Mouse (Mus musculus): Measurements from ENCODE around the gene Capzb. TPM values are rescaled to one million over a fixed set of nuclear protein-coding genes. Genes with fewer than 3 reads are reported as not detected.

Capzb gene
- polyA plus RNA-seq, 1 experiment from 2014 or later = 250 TPM

GRCm38 (mm10) chr4:139298671-139299366 is 106.1 kb downstream of the Capzb start:
- Histone ChIP-seq H3K9ac (replicated peaks; ENCODE audit: low read length) (no peak overlapping the region), H3K27me3 (ENCODE audit: control insufficient read depth, insufficient read depth, low read length) (no peaks in the 10 kb centered on the region), H3K4me2 (ENCODE audit: low read length) (no peak overlapping the region), H3K27ac (replicated peaks; ENCODE audit: low read depth, low read length) (no peak overlapping the region), H3K36me3 (ENCODE audit: control insufficient read depth, insufficient read depth, low read length) (peaks cover 45% of the 10 kb centered on the region), H3K4me3 (replicated peaks; ENCODE audit: low read depth, low read length) (no peak overlapping the region), H3K9me3 (ENCODE audit: control insufficient read depth, low read length) (no peaks in the 10 kb centered on the region), H3K4me1 (ENCODE audit: control insufficient read depth, insufficient read depth, low read length) (no peaks in the 10 kb centered on the region)
- ATAC-seq (ENCODE audit: low FRiP score, low TSS enrichment) = no peak
- DNase-seq = no peak
- 86% methylated on average over 12 of the region's 12 CpGs for WGBS

GRCm38 (mm10) chr4:139301780-139302179 is 109.1 kb downstream of the Capzb start:
- DNase-seq = no peak
- Histone ChIP-seq H3K9me3 (ENCODE audit: control insufficient read depth, low read length) (no peaks in the 10 kb centered on the region), H3K36me3 (ENCODE audit: control insufficient read depth, insufficient read depth, low read length) (peaks cover 64% of the 10 kb centered on the region), H3K4me3 (replicated peaks; ENCODE audit: low read depth, low read length) (no peak overlapping the region), H3K27ac (replicated peaks; ENCODE audit: low read depth, low read length) (no peak overlapping the region), H3K27me3 (ENCODE audit: control insufficient read depth, insufficient read depth, low read length) (no peaks in the 10 kb centered on the region), H3K4me2 (ENCODE audit: low read length) (no peak overlapping the region), H3K9ac (replicated peaks; ENCODE audit: low read length) (no peak overlapping the region), H3K4me1 (ENCODE audit: control insufficient read depth, insufficient read depth, low read length) (no peaks in the 10 kb centered on the region)
- 93% methylated on average over 8 of the region's 8 CpGs for WGBS
- ATAC-seq (ENCODE audit: low FRiP score, low TSS enrichment) = no peak

- H3K27ac ChIP-seq (replicated peaks; ENCODE audit: low read depth, low read length) = no peak overlapping the region
- ATAC-seq (ENCODE audit: low FRiP score, low TSS enrichment) (no peak), DNase-seq (no peak)
- no peaks in the 10 kb centered on the region for H3K9me3 ChIP-seq (ENCODE audit: control insufficient read depth, low read length)
- WGBS = 67% methylated on average over 5 of the region's 5 CpGs
- no peak overlapping the region for H3K4me3 ChIP-seq (replicated peaks; ENCODE audit: low read depth, low read length)
- H3K4me2 ChIP-seq (ENCODE audit: low read length) = no peak overlapping the region
- H3K9ac ChIP-seq (replicated peaks; ENCODE audit: low read length) = no peak overlapping the region
- H3K27me3 ChIP-seq (ENCODE audit: control insufficient read depth, insufficient read depth, low read length) = no peaks in the 10 kb centered on the region
- H3K36me3 ChIP-seq (ENCODE audit: control insufficient read depth, insufficient read depth, low read length) = peaks cover 64% of the 10 kb centered on the region
- no peaks in the 10 kb centered on the region for H3K4me1 ChIP-seq (ENCODE audit: control insufficient read depth, insufficient read depth, low read length)
Observed at GRCm38 (mm10) chr4:139302241-139302640, 109.5 kb downstream of the Capzb start.

GRCm38 (mm10) chr4:139305521-139305920 is 112.8 kb downstream of the Capzb start:
- Histone ChIP-seq H3K4me1 (ENCODE audit: control insufficient read depth, insufficient read depth, low read length) (peaks cover 7% of the 10 kb centered on the region), H3K9ac (replicated peaks; ENCODE audit: low read length) (no peak overlapping the region), H3K36me3 (ENCODE audit: control insufficient read depth, insufficient read depth, low read length) (peaks cover 37% of the 10 kb centered on the region), H3K9me3 (ENCODE audit: control insufficient read depth, low read length) (no peaks in the 10 kb centered on the region), H3K27me3 (ENCODE audit: control insufficient read depth, insufficient read depth, low read length) (no peaks in the 10 kb centered on the region), H3K4me3 (replicated peaks; ENCODE audit: low read depth, low read length) (no peak overlapping the region), H3K27ac (replicated peaks; ENCODE audit: low read depth, low read length) (no peak overlapping the region), H3K4me2 (ENCODE audit: low read length) (no peak overlapping the region)
- DNase-seq = no peak
- 94% methylated on average over 3 of the region's 3 CpGs for WGBS
- ATAC-seq (ENCODE audit: low FRiP score, low TSS enrichment) = no peak

GRCm38 (mm10) chr4:139307916-139308315 is 115.2 kb downstream of the Capzb start:
- Histone ChIP-seq H3K36me3 (ENCODE audit: control insufficient read depth, insufficient read depth, low read length) (peaks cover 19% of the 10 kb centered on the region), H3K27ac (replicated peaks; ENCODE audit: low read depth, low read length) (no peak overlapping the region), H3K9me3 (ENCODE audit: control insufficient read depth, low read length) (no peaks in the 10 kb centered on the region), H3K4me3 (replicated peaks; ENCODE audit: low read depth, low read length) (no peak overlapping the region), H3K4me2 (ENCODE audit: low read length) (no peak overlapping the region), H3K27me3 (ENCODE audit: control insufficient read depth, insufficient read depth, low read length) (no peaks in the 10 kb centered on the region), H3K4me1 (ENCODE audit: control insufficient read depth, insufficient read depth, low read length) (peaks cover 17% of the 10 kb centered on the region), H3K9ac (replicated peaks; ENCODE audit: low read length) (no peak overlapping the region)
- 86% methylated on average over 5 of the region's 5 CpGs for WGBS
- ATAC-seq (ENCODE audit: low FRiP score, low TSS enrichment) (no peak), DNase-seq (no peak)

GRCm38 (mm10) chr4:139309651-139310050 is 117.0 kb downstream of the Capzb start:
- Histone ChIP-seq H3K27me3 (ENCODE audit: control insufficient read depth, insufficient read depth, low read length) (no peaks in the 10 kb centered on the region), H3K4me3 (replicated peaks; ENCODE audit: low read depth, low read length) (peak overlapping the region; percentile 91), H3K9me3 (ENCODE audit: control insufficient read depth, low read length) (no peaks in the 10 kb centered on the region), H3K4me2 (ENCODE audit: low read length) (peak overlapping the region; percentile 96), H3K9ac (replicated peaks; ENCODE audit: low read length) (peak overlapping the region; percentile 85), H3K27ac (replicated peaks; ENCODE audit: low read depth, low read length) (no peak overlapping the region), H3K36me3 (ENCODE audit: control insufficient read depth, insufficient read depth, low read length) (peaks cover 27% of the 10 kb centered on the region), H3K4me1 (ENCODE audit: control insufficient read depth, insufficient read depth, low read length) (peaks cover 17% of the 10 kb centered on the region)
- WGBS = 18% methylated on average over 6 of the region's 6 CpGs
- ATAC-seq (ENCODE audit: low FRiP score, low TSS enrichment) (no peak), DNase-seq (no peak)

GRCm38 (mm10) chr4:139310171-139310898 is 117.6 kb downstream of the Capzb start, which contains the start of the genes Pqlc2 and Akr7a5:
Gene Pqlc2, minus strand, starts transcription at chr4:139310708.
Gene Akr7a5, plus strand, starts transcription at chr4:139310744.
- ATAC-seq (ENCODE audit: low FRiP score, low TSS enrichment) = peak; percentile 92
- Histone ChIP-seq H3K9me3 (ENCODE audit: control insufficient read depth, low read length) (no peaks in the 10 kb centered on the region), H3K4me3 (replicated peaks; ENCODE audit: low read depth, low read length) (peak within 1 kb of the TSS; percentile 91), H3K9ac (replicated peaks; ENCODE audit: low read length) (peak within 1 kb of the TSS; percentile 85), H3K27ac (replicated peaks; ENCODE audit: low read depth, low read length) (peak within 1 kb of the TSS; percentile 73), H3K4me1 (ENCODE audit: control insufficient read depth, insufficient read depth, low read length) (peaks cover 17% of the 10 kb centered on the region), H3K4me2 (ENCODE audit: low read length) (peak within 1 kb of the TSS; percentile 96), H3K36me3 (ENCODE audit: control insufficient read depth, insufficient read depth, low read length) (peaks cover 28% of the 10 kb centered on the region), H3K27me3 (ENCODE audit: control insufficient read depth, insufficient read depth, low read length) (no peaks in the 10 kb centered on the region)
- under 1% methylated on average over 63 of the region's 63 CpGs for WGBS
- DNase-seq = peak; percentile 99

- ATAC-seq (ENCODE audit: low FRiP score, low TSS enrichment) (peak; percentile 76; the same call in 1 of the 2 replicates), DNase-seq (no peak)
- Histone ChIP-seq H3K9me3 (ENCODE audit: control insufficient read depth, low read length) (no peaks in the 10 kb centered on the region), H3K4me3 (replicated peaks; ENCODE audit: low read depth, low read length) (peak overlapping the region; percentile 91), H3K27ac (replicated peaks; ENCODE audit: low read depth, low read length) (peak overlapping the region; percentile 73), H3K9ac (replicated peaks; ENCODE audit: low read length) (peak overlapping the region; percentile 85), H3K36me3 (ENCODE audit: control insufficient read depth, insufficient read depth, low read length) (peaks cover 23% of the 10 kb centered on the region), H3K27me3 (ENCODE audit: control insufficient read depth, insufficient read depth, low read length) (no peaks in the 10 kb centered on the region), H3K4me1 (ENCODE audit: control insufficient read depth, insufficient read depth, low read length) (peaks cover 17% of the 10 kb centered on the region), H3K4me2 (ENCODE audit: low read length) (peak overlapping the region; percentile 96)
- WGBS = 1% methylated on average over 53 of the region's 53 CpGs
Observed at GRCm38 (mm10) chr4:139310899-139311701, 118.4 kb downstream of the Capzb start.
